Mouse (Mus musculus) forebrain, postnatal 0 days (tissue): ENCODE results near the gene Pfkp. TPM values are rescaled to one million over a fixed set of nuclear protein-coding genes. Genes with fewer than 3 reads are reported as not detected.
A peak's percentile ranks its signal among the peaks of the same experiment; 100 is the strongest.

ENCODE experiments used
- ATAC-seq: fragments of 200-750 bp; cut with Nextera tagmentation; 2 replicates; pipeline ENCODE4 v1.8.0; 2017; ENCODE audit warnings: mild to moderate bottlenecking, moderate library complexity
- DNase-seq: peaks from one replicate; pipeline ENCODE4 v3.0.0-alpha.2; 2015
- H3K27ac ChIP-seq: fragments of 300-500 bp; sonication (generic); 2 replicates; pipeline ENCODE4 v1.5.1; 2014; ENCODE audit warnings: low read depth, mild to moderate bottlenecking, antibody characterized with exemption, low read length, moderate library complexity, mixed read lengths
- H3K27me3 ChIP-seq: fragments of 300-500 bp; sonication (generic); 2 replicates; pipeline ENCODE4 v1.6.1; 2014; ENCODE audit warnings: mild to moderate bottlenecking, low read length, mixed read lengths; ENCODE audit not compliant: insufficient read depth
- H3K36me3 ChIP-seq: fragments of 300-500 bp; sonication (generic); 2 replicates; pipeline ENCODE4 v1.6.1; 2014; ENCODE audit warnings: mild to moderate bottlenecking, moderate library complexity; ENCODE audit not compliant: insufficient read depth
- H3K4me1 ChIP-seq: fragments of 300-500 bp; sonication (generic); 2 replicates; pipeline ENCODE4 v1.6.1; 2014; ENCODE audit warnings: antibody characterized with exemption; ENCODE audit not compliant: insufficient read depth
- H3K4me2 ChIP-seq: fragments of 300-500 bp; sonication (generic); 2 replicates; pipeline ENCODE4 v1.6.1; 2014; ENCODE audit warnings: low read depth, mild to moderate bottlenecking, moderate library complexity
- H3K4me3 ChIP-seq: fragments of 300-500 bp; sonication (generic); 2 replicates; pipeline ENCODE4 v1.5.1; 2014; ENCODE audit warnings: low read depth, low read length, mixed read lengths
- H3K9ac ChIP-seq: fragments of 300-500 bp; sonication (generic); 2 replicates; pipeline ENCODE4 v1.6.1; 2014; ENCODE audit warnings: mild to moderate bottlenecking
- H3K9me3 ChIP-seq: fragments of 300-500 bp; sonication (generic); 2 replicates; pipeline ENCODE4 v1.6.1; 2016; ENCODE audit warnings: low read length
- CTCF ChIP-seq: sonication (generic); IDR thresholded peaks from 2 replicates; pipeline ENCODE4 v1.5.1; 2016; ENCODE audit warnings: antibody characterized with exemption, control low read depth, low read depth
- WGBS: fragments of 180-500 bp; shearing (Covaris S2); extraction: QIAGEN DNeasy Blood & Tissue Kit; methylation state at CpG from one replicate; pipeline ENCODE4 v1.1.7; 2014; 5-methylcytosine and 5-hydroxymethylcytosine counted together
- polyA plus RNA-seq: library from polyadenylated mRNA; unstranded; fragments of >200 nt; fragmentation: Nextera tagmentation; extraction: Ambion mirVana; gene quantifications from 2 replicates; pipeline ENCODE4 v1.2.1, GENCODE M21; 2015
- total RNA-seq: library from RNA; depleted of rRNA; stranded (reverse); fragments of >200 nt; gene quantifications from 2 replicates; pipeline ENCODE4 v1.2.3, GENCODE M21; 2014

Gene Pfkp
- total and polyA plus RNA-seq, 2 experiments from 2014 or later = 207 to 213 TPM

- TF ChIP-seq CTCF = no peak
- Histone ChIP-seq H3K4me1 (no peaks in the 10 kb centered on the region; the same call in 1 of the 2 replicates), H3K36me3 (no peaks in the 10 kb centered on the region), H3K27ac (no peak overlapping the region), H3K27me3 (no peaks in the 10 kb centered on the region), H3K9ac (no peak overlapping the region), H3K4me3 (peak overlapping the region; percentile 65), H3K4me2 (peak overlapping the region; percentile 90), H3K9me3 (no peaks in the 10 kb centered on the region)
- no peak for ATAC-seq
- 74% methylated on average over 2 of the region's 2 CpGs for WGBS
- no peak for DNase-seq
Observed at GRCm38 (mm10) chr13:6646266-6646665, 2.3 kb downstream of the Pfkp start.

- no peak for ATAC-seq
- no peaks in the 10 kb centered on the region for H3K4me1 ChIP-seq
- H3K4me3 ChIP-seq = no peak overlapping the region
- no peak overlapping the region for H3K9ac ChIP-seq
- H3K27ac ChIP-seq = no peak overlapping the region
- no peak for TF ChIP-seq CTCF
- H3K36me3 ChIP-seq = no peaks in the 10 kb centered on the region
- WGBS = 88% methylated on average over 5 of the region's 5 CpGs
- H3K27me3 ChIP-seq = no peaks in the 10 kb centered on the region
- H3K9me3 ChIP-seq = no peaks in the 10 kb centered on the region
- no peak for DNase-seq
- H3K4me2 ChIP-seq = no peak overlapping the region
Observed at GRCm38 (mm10) chr13:6643968-6644367, 4.6 kb downstream of the Pfkp start.

GRCm38 (mm10) chr13:6643026-6643425, 5.6 kb downstream of the Pfkp start:
- H3K4me2 ChIP-seq = no peak overlapping the region
- H3K9ac ChIP-seq = no peak overlapping the region
- ATAC-seq = no peak
- H3K4me3 ChIP-seq = no peak overlapping the region
- no peak for DNase-seq
- no peaks in the 10 kb centered on the region for H3K9me3 ChIP-seq
- H3K36me3 ChIP-seq = no peaks in the 10 kb centered on the region
- H3K27me3 ChIP-seq = no peaks in the 10 kb centered on the region
- no peak for TF ChIP-seq CTCF
- WGBS = 86% methylated on average over 4 of the region's 4 CpGs
- no peaks in the 10 kb centered on the region for H3K4me1 ChIP-seq
- H3K27ac ChIP-seq = no peak overlapping the region

GRCm38 (mm10) chr13:6642453-6642852, 6.1 kb downstream of the Pfkp start:
- Histone ChIP-seq H3K9me3 (no peaks in the 10 kb centered on the region), H3K36me3 (no peaks in the 10 kb centered on the region), H3K27ac (no peak overlapping the region), H3K4me1 (no peaks in the 10 kb centered on the region), H3K9ac (no peak overlapping the region), H3K4me2 (no peak overlapping the region), H3K27me3 (no peaks in the 10 kb centered on the region), H3K4me3 (no peak overlapping the region)
- 95% methylated on average over 5 of the region's 5 CpGs for WGBS
- TF ChIP-seq CTCF = no peak
- no peak for ATAC-seq
- DNase-seq = no peak

- no peaks in the 10 kb centered on the region for H3K27me3 ChIP-seq
- DNase-seq = no peak
- no peak overlapping the region for H3K9ac ChIP-seq
- TF ChIP-seq CTCF = no peak
- no peak overlapping the region for H3K27ac ChIP-seq
- no peaks in the 10 kb centered on the region for H3K9me3 ChIP-seq
- ATAC-seq = no peak
- no peak overlapping the region for H3K4me3 ChIP-seq
- H3K4me2 ChIP-seq = no peak overlapping the region
- H3K36me3 ChIP-seq = no peaks in the 10 kb centered on the region
- no peaks in the 10 kb centered on the region for H3K4me1 ChIP-seq
- WGBS = 86% methylated on average over 1 of the region's 1 CpGs
Observed at GRCm38 (mm10) chr13:6641497-6641896, 7.1 kb downstream of the Pfkp start.

- ATAC-seq = no peak
- 80% methylated on average over 5 of the region's 5 CpGs for WGBS
- no peaks in the 10 kb centered on the region for H3K4me1 ChIP-seq
- H3K27ac ChIP-seq = no peak overlapping the region
- H3K9ac ChIP-seq = no peak overlapping the region
- no peak overlapping the region for H3K4me2 ChIP-seq
- no peak for DNase-seq
- H3K36me3 ChIP-seq = peaks cover 14% of the 10 kb centered on the region; the same call in 1 of the 2 replicates
- no peak overlapping the region for H3K4me3 ChIP-seq
- no peaks in the 10 kb centered on the region for H3K9me3 ChIP-seq
- TF ChIP-seq CTCF = no peak
- no peaks in the 10 kb centered on the region for H3K27me3 ChIP-seq
Observed at GRCm38 (mm10) chr13:6639507-6640030, 9.0 kb downstream of the Pfkp start.

GRCm38 (mm10) chr13:6638976-6639375, 9.6 kb downstream of the Pfkp start:
- DNase-seq = no peak
- H3K4me1 ChIP-seq = no peaks in the 10 kb centered on the region
- no peaks in the 10 kb centered on the region for H3K27me3 ChIP-seq
- ATAC-seq = no peak
- peaks cover 20% of the 10 kb centered on the region; the same call in 1 of the 2 replicates for H3K36me3 ChIP-seq
- no peak overlapping the region for H3K4me2 ChIP-seq
- no peak overlapping the region for H3K9ac ChIP-seq
- TF ChIP-seq CTCF = no peak
- 89% methylated on average over 3 of the region's 3 CpGs for WGBS
- H3K9me3 ChIP-seq = no peaks in the 10 kb centered on the region
- no peak overlapping the region for H3K4me3 ChIP-seq
- H3K27ac ChIP-seq = no peak overlapping the region
